Mouse (Mus musculus): Measurements from ENCODE around the gene Usp9x.

The Usp9x gene

GRCm38 (mm10) chrX:13085621-13086020 lies 14.3 kb downstream of the Usp9x start:
- DNase-seq (ENCODE audit: low spot score), result no peak

- no peak for DNase-seq (ENCODE audit: low spot score)
These were observed 25.7 kb downstream of the Usp9x start for GRCm38 (mm10) chrX:13096985-13097384.

GRCm38 (mm10) chrX:13206514-13206913 lies 135.2 kb downstream of the Usp9x start:
- DNase-seq (ENCODE audit: low spot score), result no peak

- peak; percentile 86 for DNase-seq (ENCODE audit: low spot score)
These were observed 136.4 kb downstream of the Usp9x start for GRCm38 (mm10) chrX:13207512-13208341.

GRCm38 (mm10) chrX:13208404-13208803 lies 137.1 kb downstream of the Usp9x start:
- no peak for DNase-seq (ENCODE audit: low spot score)

- DNase-seq (ENCODE audit: low spot score), result no peak
These were observed 143.0 kb downstream of the Usp9x start for GRCm38 (mm10) chrX:13214275-13214674.
